Mouse (Mus musculus) spleen, postnatal 14 days (tissue): ENCODE measurements around the gene Isl1.

Source experiments
- DNase-seq, 2 experiments: peaks; one replicate each; pipeline ENCODE4 v3.0.0; 2021 to 2022; ENCODE audit warnings: low spot score in 2 of 2

The Isl1 gene

DNA sequence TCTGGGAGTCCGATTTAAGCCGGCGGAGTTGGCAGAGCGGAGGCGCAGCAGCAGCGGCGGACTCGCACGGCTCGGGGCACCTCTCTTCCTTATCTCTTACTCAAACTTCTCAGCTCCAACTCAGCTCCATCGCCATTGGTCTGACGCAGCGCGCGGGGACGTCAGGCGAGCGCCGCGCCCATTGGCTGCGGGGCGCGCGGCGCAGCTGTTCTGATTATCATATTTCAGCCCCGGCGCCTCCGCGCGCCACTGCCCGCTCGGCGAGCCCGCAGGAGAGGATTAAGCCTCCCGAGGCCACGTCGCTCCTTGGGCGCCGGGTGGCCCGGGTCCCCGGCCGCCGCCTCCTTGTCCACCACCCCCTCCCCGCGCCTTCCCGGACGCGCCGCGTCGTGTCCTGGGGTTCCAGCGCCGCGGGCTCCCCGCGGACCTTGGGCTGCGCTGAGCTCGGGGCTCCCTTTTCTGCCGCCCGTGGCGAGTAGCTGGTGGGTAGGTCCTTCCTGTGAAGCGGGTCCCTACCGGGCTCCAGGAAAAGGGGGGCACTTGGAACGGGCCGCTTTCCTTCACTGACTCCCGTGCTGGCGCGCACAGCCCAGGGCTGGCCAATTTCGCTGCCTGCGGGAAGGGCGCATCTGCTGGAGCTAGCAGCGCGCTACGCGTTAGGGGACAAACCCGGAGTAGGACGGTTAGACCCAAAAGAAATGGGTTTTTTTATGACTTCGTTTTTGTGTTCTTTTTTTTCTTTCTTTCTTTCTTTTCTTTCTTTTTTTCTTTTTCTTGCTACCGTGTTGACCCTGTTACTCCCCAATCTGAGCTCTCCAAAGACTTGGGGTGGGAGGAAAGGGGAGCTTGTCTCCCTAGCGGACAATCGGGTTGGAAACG is at the start of gene Isl1:
TSS of gene Isl1 (minus strand) at position 106 of the 879 bp plus-strand sequence.
- DNase-seq = no peak

DNA sequence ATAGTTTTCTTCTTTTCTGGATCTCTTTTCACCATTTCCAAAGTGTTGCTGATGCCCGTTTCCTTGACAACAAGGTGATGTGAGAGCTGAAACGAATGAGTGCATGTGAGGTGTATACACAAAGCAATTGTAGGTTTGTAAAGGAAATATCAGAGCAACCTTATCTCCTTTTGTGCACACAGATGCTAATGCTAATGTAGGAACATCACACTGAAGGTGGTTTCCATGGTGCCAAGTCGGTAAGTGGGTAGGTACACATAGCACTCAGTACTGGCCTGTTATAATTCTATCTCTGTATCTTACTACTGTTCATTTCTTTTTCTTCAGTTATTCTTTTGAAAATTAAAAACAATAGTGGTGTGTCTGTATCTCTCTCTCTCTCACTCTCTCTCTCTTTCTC is 26.3 kb upstream of the Isl1 start:
- no peak for DNase-seq

DNA sequence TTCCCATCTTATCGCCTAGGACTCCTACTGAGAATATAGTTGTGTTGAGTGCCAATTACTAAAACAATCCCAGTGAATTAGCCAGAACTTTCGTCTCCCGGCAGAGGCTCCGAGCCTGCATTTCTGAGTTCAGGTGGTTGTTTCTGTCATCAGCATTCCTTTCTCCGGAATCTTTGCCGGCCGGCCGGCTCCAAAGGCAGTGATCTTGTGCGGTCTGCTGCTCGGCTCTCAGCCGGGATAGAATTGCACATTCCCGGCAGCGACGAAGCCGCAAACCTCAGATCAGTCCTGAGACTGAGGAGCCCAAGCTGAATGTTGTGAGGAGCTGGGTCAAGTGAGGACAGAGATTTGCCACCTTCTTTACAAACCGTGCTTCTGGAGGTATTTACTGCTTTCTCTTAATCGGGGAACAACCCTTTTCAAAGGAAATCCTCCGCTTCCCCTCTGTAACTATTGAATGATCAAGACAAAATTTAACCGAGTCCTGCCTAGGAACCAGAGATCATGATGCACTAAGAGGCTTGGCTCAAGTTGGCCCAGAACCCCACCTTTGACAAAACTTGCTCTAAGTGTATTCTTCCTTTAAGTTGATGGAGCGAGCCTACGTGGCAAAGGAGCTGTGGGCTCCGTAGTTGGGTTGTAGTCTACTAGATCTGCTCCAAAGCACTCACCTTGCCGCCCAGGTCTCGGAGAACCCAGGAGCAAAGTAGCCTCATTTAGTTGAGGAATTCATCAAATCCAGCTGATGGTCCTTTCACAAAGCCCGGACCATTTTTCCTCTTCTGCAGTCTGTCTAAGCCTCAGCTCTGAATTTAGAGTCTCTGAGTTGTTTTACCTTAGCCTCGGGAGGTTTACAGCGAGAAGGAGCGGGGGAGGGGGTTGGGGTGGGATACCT is 4.4 kb upstream of the Isl1 start:
- DNase-seq = no peak

DNA sequence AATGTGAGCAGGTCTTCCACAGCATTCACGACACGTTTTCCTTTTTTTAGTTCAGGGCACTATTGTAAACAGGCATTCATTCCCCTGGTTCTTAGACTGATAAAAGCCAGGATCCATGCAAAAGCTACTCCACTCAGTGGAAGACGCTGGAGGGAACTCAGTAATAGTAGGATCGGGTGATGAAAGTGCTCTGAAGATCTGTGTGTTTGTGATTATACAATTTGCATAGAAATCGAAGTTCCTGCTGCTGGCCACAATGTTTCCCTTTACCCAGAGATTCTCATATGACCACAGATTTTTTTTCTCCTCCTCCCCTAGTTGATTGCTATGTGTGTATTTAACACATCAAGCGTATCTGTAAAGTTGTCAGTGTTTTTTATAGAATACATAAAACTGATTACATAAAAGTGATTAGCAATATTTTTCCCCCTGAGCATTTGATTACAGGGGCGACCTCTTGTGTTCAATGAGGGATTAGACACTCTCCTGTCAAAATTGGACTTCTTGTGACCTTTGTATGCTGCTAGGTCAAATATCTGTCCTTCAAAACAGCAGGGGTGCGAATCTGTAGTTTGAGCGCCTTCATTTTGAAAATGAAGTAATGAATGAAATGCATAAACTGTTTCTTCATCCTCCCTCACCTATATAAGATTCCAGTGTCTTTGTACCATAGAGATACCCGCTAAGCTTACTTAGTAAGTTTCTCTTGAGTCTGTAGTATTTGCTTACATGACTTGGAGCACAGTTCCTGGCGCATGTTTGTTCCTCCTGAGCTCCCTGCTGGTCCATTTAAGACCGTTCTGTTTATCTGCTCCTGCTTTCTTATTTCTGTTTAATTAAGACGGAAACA is 2.6 kb upstream of the Isl1 start:
- DNase-seq = no peak

DNA sequence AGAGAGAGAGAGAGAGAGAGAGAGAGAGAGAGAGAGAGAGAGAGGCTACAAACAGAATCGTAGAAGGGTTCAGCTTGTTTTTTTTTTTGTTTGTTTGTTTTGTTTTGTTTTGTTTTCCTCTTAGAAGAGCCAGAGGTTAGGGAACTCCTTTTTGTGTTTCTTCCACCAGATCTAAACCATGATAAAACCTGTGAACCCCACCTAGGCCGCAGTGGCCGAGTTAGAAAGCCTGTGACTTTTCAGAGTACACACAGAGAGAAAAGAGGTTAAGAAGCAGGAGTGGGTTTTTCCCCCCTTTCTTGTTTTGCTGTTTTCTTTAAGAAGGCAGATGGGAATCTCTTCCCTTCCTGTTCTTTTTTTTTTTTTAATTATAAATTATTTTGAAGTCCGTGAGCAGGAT is 1.5 kb upstream of the Isl1 start:
- no peak for DNase-seq

DNA sequence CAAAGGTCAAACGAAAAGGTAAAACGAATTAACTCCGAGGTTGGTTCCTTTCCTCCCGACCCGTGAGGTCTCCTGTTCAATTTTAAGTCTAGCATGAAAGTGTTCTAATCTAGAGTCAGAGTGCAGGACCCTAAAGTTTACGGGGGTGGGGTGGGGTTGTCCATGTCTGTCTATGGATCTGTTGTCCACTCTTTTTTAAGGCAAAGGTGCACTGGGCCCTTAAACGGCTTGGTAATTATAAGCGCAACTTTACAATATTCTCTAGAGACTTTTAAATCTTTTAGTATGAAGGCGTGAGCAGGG is 925 bp upstream of the Isl1 start:
- no peak for DNase-seq

DNA sequence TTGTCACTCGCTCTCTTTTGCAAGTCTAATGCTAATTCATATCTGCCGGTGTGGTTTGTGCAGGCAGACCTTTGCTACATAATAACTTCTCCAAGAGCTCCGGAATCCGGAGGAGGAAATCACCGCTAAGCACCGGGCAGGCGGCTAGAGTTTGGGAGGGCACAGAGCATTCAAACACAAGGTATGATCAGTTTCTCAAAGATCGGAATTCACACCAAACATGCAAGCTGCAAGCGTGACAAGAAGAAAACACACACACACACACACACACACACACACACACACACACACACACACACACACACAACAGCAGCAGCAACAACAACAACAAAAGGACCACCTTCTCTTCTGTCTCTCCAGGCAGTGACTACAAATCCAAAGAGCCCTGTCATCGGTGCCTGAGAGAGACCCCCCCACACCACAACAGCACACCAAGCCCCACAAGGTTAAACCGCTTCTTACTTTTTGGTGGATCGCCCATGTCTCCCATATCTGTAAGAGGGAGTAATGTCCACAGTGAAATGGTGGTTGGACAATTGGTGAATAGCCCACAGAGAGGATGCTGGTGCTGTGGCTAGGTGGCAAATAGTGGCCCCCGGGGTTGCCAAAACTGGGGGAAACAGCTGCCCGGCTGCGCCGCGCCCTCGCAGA is 431 bp downstream of the Isl1 start:
- no peak for DNase-seq

DNA sequence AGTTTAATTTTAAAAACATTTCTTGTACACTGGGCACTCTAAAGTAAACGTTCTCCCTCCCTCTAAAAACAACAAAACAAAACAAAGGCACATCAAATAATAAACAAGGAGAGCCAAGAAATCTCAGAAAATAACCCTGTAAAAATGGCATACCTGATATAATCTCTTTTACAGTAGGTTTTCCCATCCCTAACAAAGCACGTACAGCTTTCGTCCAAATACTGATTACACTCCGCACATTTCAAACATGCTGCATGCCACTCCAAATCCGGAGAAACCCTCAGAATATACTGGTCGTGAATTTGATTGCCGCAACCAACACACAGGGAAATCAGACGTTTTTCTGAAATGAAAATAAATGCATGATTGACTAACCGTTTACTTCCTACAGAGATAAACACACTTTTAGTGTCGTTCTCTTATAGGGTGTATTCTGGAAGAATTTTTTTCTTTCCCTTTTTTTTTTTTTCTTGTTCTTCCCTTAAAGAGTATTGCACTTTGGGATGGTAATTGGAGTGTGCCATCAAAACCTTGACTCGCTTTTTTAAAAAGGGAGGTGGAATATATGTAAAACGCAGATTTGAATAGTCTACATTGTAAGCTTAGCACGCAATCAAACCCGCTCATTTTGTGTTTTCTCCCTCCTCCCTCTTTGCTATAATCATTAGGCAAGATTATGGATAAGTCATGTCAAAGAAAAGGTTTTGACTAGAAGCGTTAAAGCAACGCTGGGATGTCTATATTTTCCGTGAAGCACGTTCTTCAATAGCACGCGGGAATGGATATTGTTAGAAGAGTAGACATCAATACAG is 1.2 kb downstream of the Isl1 start:
- DNase-seq = no peak

DNA sequence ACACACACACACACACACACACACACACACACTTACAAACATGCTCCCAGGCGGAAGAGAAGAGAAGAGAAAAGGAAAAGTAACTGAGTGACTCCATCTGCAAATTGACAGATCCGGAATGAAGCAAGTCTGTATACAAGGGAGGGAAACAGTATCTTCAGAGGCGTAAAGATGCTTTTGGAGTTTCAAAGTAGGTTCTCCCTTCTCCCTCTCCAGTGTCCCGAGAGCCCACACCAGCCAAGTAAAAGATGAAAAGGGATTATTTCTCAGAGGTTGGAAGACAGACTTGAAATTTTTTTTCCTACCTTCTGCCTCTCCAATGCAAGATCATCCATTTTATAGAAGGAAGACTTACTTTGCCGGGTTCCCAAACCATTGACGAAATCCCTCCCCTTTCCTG is 2.9 kb downstream of the Isl1 start:
- no peak for DNase-seq

DNA sequence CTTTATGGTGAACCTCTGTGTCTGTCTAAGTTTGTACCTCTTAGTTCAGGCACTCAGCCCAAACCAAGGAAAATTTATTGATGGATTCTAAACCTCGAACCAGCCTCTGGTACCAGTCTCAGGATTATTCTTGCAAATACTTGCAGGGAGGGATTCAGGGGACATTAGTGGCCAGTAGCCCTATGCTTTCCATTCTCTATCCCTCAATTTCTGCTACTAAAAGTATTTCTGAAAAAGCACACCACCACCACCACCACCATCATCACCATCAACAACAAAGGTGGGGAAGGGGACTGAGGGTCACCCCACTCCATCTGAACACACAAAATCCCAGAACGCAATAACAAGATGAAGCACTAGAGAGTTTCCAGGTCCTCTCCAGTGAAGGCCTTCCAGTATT is 3.8 kb downstream of the Isl1 start:
- no peak for DNase-seq

DNA sequence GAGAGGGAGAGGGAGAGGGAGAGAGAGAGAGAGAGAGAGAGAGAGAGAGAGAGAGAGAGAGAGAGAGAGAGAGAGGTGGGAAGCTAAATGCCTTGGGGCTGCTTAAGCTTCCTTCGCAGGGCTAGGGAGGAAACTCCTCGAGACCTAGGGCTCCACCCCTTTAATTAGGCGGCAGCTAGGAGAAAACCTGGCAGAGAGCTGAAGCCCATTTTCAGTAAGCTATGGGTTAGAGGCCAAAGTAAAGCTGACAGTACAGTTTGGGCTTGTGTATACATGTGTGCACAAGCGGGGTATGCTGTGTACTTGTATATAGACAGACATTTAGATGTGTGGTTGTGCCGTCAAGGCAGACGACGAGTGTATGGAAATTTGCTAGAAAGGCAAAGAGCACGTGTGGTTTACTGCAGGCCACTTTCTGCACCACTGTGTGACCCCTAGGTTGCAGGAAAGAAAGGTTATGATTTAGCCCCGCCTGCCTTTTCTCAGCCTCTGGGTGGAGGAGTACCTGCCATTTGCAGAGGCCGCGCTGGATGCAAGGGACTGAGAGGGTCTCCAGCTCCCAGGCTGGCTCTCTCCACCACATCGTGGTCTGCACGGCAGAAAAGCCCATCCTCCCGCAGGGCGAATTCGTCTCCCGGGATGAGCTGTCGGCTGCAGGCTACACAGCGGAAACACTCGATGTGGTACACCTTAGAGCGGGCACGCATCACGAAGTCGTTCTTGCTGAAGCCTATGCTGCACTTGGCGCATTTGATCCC is 4.6 kb downstream of the Isl1 start:
- no peak for DNase-seq

DNA sequence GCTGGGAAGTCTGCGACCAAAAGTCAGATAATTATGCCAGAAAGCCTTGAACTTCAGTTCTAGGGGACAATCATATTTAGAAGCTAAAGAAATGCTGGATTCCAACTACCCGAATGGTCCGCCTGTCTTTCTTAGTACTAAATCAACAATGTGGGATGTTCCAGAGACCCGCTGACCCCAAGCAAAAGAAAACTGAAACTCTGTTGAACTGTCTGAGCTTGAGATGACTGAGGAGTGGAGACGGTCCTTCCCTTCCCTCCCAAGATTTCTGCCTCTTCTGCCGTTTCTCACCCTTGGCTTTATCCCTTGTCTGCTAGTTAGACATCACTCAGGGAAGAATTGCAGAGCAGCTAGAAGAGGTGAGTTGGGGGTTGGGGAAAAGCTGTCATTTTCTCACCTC is 5.7 kb downstream of the Isl1 start:
- no peak for DNase-seq

DNA sequence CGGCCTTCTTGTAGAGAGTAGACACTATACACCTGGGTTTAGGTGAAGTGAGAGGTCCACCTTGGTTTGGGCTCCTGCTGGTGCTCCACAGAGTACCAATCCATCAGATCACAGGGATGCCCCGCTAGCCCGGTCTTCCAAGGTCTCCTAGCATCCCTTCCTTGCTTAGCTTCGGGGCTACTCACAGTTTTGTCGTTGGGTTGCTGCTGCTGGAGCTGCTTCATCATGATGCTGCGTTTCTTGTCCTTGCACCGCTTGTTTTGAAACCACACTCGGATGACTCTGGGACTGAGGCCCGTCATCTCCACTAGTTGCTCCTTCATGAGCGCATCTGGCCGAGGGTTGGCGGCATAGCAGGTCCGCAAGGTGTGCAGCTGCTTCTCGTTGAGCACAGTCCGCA is 6.6 kb downstream of the Isl1 start:
- no peak for DNase-seq

DNA sequence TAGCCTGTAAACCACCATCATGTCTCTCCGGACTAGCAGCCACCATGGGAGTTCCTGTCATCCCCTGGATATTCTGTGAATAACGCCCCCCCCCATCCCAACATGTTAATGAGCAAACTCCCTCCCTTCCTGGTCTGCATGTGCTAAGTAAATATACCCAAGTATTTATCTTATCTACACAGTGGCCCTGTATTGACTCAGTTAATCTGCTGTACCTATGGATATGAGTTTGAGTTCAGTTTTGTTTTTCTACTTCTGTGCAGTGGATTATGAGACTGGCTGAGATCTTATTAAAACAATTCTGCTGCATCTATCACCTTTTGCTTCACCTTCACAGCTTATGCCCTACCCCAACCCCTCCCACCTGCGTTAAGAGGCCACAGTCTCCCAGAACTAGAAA is 7.8 kb downstream of the Isl1 start:
- no peak for DNase-seq

DNA sequence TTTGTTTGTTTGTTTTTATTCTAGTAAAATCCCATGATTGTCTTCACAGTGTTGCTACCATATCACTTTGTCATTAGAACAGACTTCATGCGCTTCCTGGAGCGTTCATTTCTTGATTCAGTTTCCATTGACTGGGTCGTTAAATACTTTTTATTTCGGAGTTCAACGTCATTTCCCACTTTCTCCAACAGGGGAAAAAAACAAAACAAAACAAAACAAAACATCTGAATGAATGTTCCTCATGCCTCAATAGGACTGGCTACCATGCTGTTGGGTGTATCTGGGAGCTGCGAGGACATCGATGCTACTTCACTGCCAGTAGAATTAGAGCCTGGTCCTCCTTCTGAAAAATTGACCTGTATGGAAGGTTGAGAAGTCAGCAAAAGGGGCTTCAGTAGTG is 10.2 kb downstream of the Isl1 start:
- DNase-seq = no peak

DNA sequence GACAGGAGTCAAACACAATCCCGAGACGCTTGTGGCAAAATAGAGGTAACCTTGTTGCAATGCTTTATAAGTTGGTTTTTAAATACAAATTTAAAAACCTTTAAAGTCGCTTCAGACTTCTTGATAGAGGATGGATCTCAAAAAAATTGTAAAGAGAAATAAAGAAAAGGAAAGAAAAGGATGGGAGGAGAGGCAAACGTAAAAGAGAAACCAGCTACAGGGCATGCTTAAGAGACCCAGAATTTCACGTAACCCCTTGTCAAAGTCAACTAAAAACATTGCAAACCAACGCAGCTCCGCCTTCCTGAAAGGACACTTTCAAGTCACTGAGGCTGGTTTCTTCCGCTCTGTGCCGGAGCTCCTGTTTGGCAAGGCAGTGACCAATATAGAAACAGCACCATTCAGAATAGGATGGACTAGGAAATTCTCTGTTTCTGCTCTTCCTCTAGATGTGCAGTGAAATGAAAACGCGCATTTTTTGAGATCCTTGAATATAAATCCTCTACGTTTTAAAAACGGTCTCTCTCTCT is 10.8 kb downstream of the Isl1 start:
- DNase-seq = no peak

DNA sequence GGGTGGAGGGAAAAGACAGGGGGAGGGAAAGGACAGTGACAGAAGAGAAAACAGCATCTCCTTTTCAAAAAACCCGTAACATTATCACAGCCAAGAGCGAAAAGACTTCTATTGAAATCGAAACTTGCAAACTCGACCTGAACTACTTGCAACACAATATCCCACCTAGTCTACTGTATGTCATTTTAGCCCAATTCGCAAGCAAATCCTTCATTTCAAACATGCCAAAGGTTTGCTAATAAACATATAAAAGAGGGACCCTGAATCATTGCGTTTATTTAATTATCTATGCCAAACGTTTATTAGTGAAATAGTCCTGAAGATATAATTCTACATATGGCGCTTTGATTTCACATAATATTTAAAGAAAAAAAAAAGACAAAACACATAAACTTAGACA is 11.5 kb downstream of the Isl1 start:
- DNase-seq = no peak

DNA sequence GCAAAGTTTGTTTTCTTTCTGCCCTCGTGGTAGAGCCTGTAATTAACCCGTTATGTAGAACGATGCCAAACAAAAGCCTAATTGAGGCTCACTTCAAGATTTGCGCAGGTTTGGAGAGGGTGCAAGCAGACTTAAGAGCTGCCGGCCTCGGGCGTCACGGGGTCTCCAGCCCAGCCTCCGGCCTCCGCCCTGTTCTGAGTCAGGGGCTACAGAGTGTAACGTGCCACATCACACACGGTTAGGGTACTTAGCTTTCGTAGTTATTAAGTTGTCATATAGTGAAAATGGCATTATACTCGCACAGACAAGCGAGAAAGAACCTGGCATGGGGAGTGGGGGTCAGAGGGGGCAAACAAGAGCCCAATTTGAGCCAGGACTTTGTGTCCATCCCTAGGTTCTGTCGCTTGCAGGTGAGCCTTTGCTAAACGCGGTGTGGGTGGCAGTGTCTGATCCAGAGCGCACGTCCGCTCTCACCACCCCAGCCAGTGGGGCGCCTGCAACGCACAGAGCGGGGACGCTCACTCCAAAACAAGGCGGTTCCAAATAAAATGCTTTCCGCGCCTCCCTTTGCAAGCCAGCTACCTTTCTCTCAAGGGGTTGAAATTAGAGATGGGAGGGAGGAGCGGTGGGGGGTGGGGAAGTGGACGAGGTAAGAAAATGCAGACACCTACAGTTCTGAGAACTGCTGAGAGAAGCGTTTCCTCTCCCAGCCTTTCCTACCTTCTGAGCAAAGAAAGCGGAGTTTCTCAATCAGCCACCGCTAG is 12.3 kb downstream of the Isl1 start:
- no peak for DNase-seq

DNA sequence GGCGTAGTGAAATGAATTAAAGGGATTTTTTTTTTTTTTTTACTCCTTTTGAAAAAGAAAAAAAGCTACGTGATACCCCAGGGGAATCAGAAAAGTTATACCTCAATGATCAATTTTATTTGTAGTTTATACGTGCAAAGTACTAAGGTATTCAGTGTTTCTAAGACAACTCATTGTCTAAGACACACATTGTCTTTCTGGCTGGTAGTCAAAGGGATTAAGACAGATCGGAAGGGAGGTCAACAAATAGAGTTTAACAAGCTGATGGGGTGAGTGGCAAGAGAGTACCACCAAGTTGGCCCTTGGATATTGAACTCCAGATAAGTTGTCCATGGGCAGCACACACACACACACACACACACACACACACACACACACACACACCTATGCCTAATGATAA is 14.1 kb downstream of the Isl1 start:
- DNase-seq = no peak
